Mouse (Mus musculus) myocyte (in vitro differentiated cells): ENCODE data around the gene Dcaf8.

Source experiments
- CEBPB ChIP-seq: IDR thresholded peaks from 2 replicates; pipeline ENCODE4 v1.6.1; 2011; ENCODE audit warnings: mild to moderate bottlenecking, moderate library complexity; ENCODE audit not compliant: poor library complexity, insufficient read depth, severe bottlenecking
- E2F4 ChIP-seq: IDR thresholded peaks from one replicate; pipeline ENCODE4 v1.6.1; 2011; ENCODE audit warnings: mild to moderate bottlenecking, control low read depth, moderate library complexity; ENCODE audit not compliant: insufficient read depth
- MAX ChIP-seq: IDR thresholded peaks from one replicate; pipeline ENCODE4 v1.6.1; 2011; ENCODE audit warnings: low read depth, mild to moderate bottlenecking, control low read depth
- MYOD1 ChIP-seq, 3 experiments: IDR thresholded peaks; one replicate each; pipeline ENCODE4 v1.6.1; 2011; ENCODE audit warnings: control low read depth in 2 of 3, low read depth in 2 of 3, mild to moderate bottlenecking in 2 of 3, moderate library complexity in 1 of 3; ENCODE audit not compliant: insufficient read length in 2 of 3, control insufficient read depth in 1 of 3
- POLR2A ChIP-seq: IDR thresholded peaks from one replicate; pipeline ENCODE4 v1.6.1; 2011; ENCODE audit warnings: low read depth, mild to moderate bottlenecking, control low read depth, moderate library complexity; ENCODE audit not compliant: insufficient read length
- POLR2AphosphoS2 ChIP-seq: IDR thresholded peaks from one replicate; pipeline ENCODE4 v1.6.1; 2011; ENCODE audit warnings: low read depth, control low read depth; ENCODE audit not compliant: insufficient read length
- SRF ChIP-seq: IDR thresholded peaks from one replicate; pipeline ENCODE4 v1.6.1; 2011; ENCODE audit warnings: low read depth; ENCODE audit not compliant: control insufficient read depth, insufficient read length
- TCF12 ChIP-seq: IDR thresholded peaks from one replicate; pipeline ENCODE4 v1.6.1; 2011; ENCODE audit warnings: mild to moderate bottlenecking, control low read depth; ENCODE audit not compliant: poor library complexity, insufficient read depth, severe bottlenecking
- TCF3 ChIP-seq: IDR thresholded peaks from one replicate; pipeline ENCODE4 v1.6.1; 2011; ENCODE audit warnings: low read depth, control low read depth; ENCODE audit not compliant: insufficient read length
- USF1 ChIP-seq: IDR thresholded peaks from one replicate; pipeline ENCODE4 v1.6.1; 2011; ENCODE audit warnings: low read depth, mild to moderate bottlenecking, control low read depth, moderate library complexity

DNA sequence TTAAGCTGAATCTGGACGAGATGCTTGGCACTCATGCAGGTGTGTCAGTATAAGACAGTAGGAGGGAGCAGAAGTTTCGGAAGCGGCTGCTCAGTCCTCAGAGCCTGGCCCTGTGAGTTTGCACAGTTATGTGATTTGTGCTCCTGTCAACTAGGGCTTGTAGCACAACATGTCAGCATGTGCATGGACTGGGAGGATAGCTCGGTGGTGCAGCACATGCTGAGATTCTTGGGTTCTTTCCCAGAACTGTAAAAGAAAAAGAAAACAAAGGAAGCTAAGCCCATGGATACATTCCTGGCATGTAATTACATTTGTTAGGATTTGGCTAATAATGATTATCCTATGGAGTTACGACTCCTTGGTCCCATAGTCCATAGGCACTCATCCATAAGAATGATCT is 25.3 kb downstream of the Dcaf8 start:
- TF ChIP-seq TCF3 (no peak), POLR2A (no peak), CEBPB (no peak), MAX (no peak), POLR2AphosphoS2 (no peak), MYOD1 (IDR thresholded peaks at IDR 0.05; ENCODE audit: control insufficient read depth in 1 of 3, insufficient read length in 2 of 3, low read depth in 2 of 3) (no peak), TCF12 (no peak), E2F4 (no peak), SRF (no peak), USF1 (no peak)
